Mouse (Mus musculus): ENCODE results near the gene Nrg3. TPM values are rescaled to one million over a fixed set of nuclear protein-coding genes. Genes with fewer than 3 reads are reported as not detected.
"Not testable (repeated sequence)": the region's sequence is repeated elsewhere in the genome, so short reads cannot be mapped to it uniquely, and the experiment has no call there.

Nrg3 gene
- total RNA-seq, 1 experiment from 2014 or later: 6.1 TPM

DNA sequence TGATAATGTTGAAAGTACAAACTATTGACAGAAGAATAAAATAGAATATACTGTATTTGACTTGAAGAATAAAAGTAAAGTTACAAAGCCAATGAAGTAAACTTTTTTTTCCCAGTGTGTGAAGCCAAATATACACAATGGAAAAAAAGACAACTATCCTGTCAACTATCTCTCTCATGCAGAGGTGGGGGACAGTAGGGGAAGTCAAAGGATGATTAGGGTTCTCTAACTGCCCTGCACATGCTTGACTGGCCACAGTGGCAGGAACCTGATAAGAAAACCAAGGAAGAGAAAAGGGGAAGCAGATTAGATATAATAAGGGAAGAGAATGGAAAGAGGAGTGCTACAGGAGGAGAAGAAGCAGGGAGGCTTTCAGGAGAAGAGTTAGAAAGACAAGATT lies 855.9 kb downstream of the Nrg3 start:
- no peak for DNase-seq

DNA sequence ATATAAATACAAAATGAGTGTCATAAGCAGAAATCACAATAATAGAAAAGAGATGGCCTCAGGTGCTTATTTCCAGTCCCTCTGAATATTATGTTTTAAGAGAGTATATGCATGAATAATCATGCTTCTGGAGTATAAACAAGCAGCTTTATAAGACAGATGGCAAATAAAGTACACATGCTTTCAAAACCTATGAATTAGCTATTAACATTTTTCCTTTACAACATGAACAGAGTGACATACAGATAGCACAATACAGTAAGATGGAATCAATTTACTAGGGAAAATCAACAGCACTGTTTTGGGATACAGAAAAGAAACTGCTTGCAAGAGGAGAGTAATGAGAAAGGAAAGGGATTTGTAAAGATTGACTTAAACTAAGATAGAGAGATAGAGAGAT lies 875.2 kb downstream of the Nrg3 start:
- DNase-seq: no peak

DNA sequence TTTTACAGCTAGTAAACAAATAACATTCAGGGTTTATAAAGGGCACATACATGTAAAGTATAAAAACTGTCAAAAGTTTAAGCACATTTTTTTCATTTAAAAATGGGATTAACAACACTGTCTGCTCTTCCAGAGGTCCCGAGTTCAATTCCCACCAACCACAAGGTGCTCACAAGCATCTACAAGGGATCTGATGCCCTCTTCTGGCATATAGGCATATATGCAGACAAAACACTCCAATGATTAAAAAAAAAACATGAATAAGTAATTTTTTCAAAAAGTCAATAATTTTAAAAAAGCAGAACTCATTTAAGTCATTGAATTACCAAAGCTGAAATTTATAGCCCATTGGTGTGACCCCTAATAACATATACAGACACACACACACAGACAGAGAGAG lies 878.6 kb downstream of the Nrg3 start:
- no peak for DNase-seq

DNA sequence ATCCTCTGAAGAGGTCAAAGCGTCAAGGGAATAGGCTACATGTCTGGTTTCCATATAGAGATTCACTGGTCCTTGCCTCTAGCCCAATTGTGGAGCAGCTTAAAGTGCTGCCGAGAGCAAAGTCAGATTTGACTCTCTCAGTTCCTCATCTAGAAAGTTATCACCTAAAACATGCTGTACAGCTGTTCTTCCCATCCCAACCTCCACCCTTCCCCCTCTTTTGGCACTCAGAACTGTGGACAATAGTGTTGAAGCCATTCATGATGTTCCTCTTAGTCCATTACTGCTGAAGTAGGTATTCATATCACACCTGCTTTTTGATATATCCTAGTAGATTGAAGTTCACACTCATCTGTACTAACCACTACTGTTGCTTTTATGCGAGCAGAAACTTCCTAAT lies 896.1 kb downstream of the Nrg3 start:
- DNase-seq: no peak

DNA sequence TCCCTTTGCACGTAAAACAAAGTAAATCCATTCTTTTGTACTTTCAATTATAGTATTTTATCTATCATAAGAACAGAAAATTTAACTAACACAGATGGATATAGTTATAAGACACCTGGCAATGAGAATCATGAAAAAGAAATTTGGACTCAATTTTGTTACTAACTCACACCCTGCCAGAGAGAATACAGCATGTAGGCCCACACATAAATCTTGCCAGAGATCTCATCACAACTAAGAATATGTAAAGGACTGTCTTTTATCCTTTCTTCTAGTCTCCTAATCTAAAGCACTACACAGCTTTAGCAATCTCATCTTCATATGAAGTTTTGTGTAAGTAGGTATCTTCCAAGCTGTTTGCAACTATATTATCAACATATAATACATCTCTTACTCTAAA lies 904.7 kb downstream of the Nrg3 start:
- DNase-seq: no peak

DNA sequence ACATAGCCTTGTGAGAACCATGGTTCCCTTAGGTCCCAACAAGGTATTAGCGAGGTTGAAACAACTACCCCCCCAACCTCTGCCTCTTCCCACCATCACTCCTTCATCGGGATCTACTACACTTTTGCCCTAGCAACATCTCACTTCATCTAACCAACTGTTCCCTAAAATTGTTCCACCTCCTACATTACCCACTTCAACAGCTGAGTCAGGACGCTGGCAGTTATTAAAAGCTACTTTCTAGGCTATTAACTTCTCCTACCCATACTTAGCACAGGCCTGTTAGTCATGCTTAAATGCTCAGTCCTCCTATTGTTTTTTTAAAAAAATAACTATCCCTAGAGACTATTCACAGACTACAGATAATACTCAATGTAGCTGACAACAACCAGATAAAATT lies 906.7 kb downstream of the Nrg3 start:
- no peak for DNase-seq

DNA sequence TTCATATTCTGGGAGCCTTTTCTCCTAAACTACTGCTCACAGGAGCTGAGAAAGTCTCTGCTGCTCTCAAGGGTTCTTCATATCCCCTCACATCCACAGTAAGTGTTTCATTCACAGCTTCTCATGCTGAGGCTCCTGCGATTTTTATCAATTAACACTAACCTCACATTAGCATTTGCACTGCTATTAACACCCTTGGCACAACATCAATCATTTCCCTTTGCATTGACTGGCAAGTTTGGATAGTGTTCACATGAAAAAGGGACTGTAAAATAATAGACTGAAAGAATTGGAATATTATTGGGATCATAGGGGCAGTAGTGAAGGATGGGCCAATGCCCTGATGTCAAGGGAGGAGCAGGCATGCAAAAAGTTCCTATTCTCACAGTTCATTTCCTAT lies 918.3 kb downstream of the Nrg3 start:
- DNase-seq: no peak

DNA sequence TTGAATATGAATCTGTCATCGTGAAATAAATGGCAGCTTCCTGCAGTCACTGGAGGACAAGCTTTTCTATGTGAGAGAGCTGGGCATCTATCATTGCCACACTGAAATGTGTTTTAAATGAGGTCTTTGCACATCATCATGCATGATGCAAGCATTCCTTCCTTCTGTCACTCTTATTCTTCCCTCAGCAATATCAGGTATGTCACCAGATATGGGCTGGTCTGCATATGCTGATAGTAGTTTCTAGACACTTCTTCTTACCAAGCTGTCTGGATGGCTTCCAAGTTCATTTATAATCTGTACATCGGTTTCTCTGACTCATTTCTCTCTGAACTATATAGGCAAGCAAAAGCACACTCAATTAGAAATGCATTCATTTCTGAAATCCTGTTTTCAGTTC lies 925.6 kb downstream of the Nrg3 start:
- no peak for DNase-seq

DNA sequence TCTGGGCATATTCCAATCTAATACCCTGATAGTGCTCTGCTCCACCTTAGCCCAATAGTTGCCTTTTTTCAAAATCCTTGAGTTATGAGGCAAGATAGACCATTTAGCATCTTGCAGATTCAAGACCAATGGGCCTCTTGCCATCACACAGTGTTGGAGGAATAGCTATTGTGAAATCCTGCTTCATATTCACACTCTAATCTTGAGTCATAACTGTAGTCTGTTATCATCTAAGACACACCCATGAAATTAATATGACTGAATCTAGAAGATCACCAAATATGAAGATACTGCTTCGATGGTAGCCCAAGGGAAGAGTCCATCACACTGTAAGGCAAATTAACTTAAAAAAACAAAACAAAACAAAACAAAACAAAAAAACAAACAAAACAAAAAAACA lies 937.7 kb downstream of the Nrg3 start:
- no peak for DNase-seq

DNA sequence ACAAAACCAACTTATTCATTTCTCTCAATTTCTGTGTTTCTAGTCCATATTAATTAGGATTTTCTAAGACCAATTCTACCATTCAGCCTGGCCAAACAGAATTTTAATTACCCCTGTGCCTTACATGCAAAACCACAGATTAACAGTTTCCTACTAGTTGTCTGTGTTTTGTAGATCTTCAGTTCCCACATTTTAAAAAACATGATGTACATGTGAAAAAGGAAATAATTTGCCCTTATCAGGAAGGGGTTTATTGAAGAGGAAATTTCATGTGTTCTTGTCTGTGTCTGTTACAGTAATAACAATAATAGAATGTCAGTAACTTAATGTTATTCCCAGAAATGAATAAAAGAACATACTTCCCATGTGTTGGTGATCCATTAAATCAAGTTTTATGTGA lies 939.4 kb downstream of the Nrg3 start:
- no peak for DNase-seq

DNA sequence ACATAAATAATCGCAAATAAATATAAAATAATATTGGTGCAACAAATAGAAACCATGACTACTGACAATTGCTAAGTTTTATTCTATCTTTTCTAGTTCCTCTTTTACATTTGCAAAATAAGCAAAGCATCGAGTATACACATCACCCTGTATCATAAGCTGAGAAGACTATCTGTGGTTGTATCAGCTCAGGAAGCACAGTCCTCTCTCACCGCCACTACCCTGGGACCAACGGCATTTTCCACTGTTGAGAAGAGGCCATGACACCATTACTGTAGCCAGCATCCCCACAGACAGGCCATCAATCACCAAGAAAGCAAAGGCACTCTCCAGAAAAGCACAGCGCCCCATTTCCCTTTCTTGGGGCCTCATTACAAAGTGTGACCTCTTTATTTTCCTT lies 956.7 kb downstream of the Nrg3 start:
- DNase-seq: no peak

DNA sequence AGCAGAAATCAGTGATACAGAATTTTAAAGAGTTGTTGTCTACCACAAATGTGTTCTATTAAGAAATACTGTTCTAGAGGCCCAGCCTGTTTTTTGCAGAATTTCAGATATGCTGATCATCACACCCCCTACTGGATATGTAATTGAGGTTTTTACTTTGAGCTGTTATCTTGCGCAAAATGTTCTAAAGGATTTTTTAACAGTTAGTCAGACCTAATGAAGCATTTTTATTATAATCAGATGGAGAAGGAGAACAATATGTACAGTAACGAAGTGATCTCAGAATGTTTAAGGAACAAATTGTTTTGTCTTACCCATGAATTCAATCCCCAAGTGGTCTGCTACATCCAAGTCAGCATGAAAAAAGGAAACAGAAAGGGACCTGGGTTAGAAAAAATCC lies 963.9 kb downstream of the Nrg3 start:
- DNase-seq: no peak

DNA sequence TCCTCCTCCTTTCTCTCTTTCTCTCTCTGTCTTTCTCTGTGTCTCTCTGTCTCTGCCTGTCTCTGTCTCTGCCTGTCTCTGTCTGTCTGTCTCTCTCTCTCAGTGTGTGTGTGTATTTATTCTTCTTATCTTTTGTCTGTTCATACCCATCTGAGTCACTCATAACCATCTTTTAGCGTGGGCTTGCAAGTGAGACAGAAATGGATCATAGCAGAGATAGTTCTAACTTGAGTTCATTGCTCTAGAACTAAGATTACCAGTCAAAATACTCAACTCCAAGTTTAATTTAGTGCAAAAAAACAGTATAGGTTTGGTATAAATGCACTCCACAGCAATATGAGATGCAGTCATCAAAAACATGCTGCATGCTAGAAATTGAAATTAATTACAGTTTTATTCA lies 977.9 kb downstream of the Nrg3 start:
- DNase-seq: no peak

DNA sequence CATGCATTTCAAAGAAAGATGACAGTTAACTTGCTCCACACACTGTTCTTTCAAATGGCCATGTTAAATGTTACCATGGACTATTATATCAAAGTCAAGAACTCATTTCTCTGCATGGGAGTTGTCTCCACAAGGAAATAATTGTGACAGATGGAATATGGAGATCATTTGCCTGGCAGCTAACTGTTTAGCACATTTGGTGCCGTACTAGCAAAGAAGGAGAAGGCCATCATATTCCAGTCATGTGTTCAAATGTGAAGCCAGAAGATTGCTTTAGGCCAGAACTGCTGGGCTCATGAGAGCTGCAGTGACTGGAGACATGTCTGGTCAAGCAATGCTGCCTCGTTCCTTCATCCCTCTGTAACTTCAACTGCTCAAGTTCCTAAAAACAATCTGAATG lies 1025.8 kb downstream of the Nrg3 start:
- DNase-seq: no peak

DNA sequence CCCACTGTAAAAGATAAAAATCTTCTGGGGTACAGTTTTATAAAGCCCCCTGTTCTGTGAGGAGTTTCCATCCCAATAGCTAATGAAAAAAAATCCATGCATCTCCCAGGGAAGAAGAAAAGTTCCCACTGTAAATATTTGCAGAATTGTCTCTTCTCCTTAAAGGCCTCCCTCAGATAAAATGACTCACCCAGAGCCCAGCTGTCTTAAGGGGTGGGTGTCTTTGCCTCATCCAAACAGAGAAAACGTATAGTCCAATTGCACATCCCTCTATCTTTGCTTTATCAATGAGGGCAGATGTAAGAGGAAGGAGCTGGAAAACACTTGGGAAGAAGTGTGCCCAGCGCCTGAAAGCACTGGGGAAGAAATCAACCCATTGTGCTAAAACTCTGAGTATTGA lies 1028.1 kb downstream of the Nrg3 start:
- DNase-seq: no peak

DNA sequence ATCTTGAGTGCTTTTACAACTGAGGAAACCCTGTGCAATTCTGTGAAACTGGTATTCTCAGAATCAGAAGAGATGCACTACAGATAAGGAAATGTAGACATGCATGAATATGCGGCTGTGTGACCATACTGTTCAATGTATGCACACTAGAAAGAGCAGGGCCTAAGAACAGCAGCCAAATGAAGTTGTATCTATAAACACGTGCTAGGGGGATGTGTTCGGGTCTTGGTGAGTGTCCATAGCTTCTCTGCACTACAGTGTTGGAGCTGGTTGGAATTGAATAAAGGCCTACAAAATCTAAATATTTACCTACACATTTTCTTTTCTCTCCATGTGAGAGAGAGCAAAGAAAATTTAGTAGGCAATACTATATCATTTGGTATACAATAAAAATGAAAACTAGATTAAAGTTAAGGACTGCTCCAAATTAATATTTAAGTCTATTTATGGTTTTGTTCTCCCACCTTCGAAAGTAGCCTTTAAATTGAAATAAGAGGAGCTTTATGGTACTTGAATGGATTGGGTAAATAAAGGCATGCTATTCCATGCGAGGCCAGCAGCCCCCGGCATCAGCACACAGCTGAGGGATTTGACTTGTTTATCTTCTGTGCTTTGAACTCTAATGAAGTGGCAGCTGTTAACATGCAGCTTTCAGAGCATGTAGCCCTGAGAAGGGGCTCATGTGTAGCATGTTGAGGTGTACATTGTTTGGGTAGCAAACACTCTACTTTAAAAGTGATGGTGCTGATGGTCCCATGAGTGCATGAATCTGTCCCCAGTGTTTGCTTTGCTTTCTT lies 1038.9 kb downstream of the Nrg3 start:
- no peak for DNase-seq

DNA sequence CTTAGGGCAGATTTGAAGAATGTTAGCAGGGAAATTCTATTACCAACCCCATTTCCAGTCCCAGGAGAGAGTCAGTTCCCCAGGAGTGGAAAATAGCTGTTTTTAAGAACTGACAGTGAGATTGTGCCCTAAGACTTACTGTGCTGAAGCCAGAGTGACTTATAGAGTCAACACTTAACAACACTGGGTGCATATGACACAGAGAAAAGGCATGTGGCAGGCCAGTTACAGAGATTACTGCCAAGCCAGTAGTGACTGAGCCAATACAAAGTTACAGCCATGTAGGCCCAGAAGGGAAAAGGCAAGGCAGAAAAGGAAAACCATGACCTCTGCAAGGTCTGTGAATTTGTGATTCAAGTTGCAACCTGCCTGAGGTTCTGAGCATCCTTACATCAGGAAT lies 1098.2 kb downstream of the Nrg3 start:
- no peak for DNase-seq

DNA sequence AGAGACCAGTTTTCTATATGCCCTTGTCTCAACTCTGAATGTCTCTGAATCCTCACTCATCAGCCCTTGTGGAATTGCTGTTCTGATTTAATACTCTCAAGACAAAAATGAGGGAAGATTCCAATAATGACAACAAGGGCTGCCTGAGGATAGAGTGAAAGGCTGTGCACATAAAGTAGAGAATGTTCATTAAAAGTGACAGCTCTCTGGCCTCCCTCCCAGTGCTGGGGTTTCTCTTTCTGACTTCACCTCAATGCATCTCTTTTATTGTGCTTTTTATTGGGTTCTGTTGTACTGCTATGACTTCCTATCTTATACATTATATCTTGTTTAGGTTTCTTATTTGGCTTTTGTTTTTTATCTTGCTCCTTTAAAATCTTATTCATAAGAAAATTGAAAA lies 1131.9 kb downstream of the Nrg3 start:
- no peak for DNase-seq

DNA sequence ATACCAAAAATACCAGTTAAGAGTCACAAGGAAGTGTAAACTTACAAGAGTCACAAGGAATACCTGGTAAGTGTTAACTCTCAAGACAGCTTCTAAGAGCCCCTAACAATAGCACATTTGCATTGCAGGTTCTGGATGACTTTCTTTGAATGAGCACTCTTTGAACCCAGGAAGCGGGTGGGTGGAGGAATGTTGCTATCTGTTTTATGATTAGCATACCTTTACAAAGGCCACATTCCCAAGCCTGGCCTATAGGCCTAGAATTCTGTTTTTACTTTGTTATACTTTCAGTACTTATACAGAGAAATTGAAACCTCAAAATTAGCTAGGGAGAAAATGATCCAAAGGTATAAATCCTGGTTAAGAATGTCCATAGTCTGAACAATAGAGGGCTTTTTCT lies 1150.0 kb downstream of the Nrg3 start:
- not testable (repeated sequence) for DNase-seq

DNA sequence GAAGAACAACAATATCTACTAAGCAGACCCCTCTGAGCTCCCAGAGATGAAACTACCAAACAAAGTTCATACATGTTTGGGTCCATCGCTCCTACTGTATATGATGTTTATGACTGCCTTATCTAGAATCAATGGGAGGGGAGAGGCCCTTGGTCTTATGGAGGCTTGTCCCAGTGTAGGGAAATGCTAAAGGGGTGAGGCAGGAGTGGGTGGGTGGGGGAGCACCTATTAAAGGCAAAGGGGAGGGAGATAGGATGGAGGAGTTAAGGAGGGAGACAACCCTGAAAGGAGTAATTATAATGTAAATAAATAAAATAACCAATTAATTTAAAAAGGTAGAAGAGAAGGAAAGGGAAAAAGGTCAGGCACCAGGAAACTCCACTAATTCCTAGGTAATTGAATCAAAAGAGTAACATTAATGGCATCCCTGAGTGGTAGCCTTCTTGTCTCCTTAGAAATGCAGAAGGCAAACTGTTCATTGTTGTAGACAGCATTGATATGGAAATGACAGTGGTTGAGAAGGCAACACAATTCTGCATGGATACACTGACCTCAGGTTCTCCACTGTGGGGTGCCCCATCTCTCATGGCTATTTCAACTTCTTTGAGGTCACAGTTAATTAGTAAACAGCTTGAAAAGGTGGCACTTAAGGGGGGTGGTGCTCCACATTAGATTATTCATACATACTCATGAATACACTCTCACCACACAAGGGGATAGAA lies 1152.1 kb downstream of the Nrg3 start:
- DNase-seq: no peak
